In genomic region chr11:52035905-52036304, GRCm38 (mm10) we compare ENCODE assay signal across 23 mouse cellular contexts. TPM values are rescaled to one million over a fixed set of nuclear protein-coding genes. Genes with fewer than 3 reads are reported as not detected.
DNase-seq lines count a peak whose midpoint lies in the region; ATAC-seq and TF ChIP-seq lines count a peak whose summit lies in the region.
"Had no signal": no experiment of that assay in that cellular context is flagged by ENCODE, and none has a peak within 500 bp of the region (broad histone marks: within the 10 kb centered on the region; RNA-seq: fewer than 3 reads in every experiment).

No protein-coding gene starts in this region.

- DNase-seq in lung, postnatal 0 days (ENCODE audit: low spot score): peak; percentile 62
- no peak for DNase-seq in lung, postnatal 10 days
- DNase-seq in thymus, postnatal 0 days (ENCODE audit: low spot score): peak; percentile 74
- DNase-seq in heart, postnatal 14 days: no peak
- no peak for DNase-seq in adrenal gland, postnatal 10 days
- DNase-seq: adrenal gland, postnatal 25 days; B cell, adult 2 months; cerebellum, adult 11-12 months; gastrocnemius, postnatal 10 days; heart, adult 18-20 months; kidney, adult 8-10 months; kidney, postnatal 36 days; lung, embryonic 14.5 days had no signal

- no peak overlapping the region for H3K27ac ChIP-seq in lung, postnatal 0 days (ENCODE audit: low read length)
- H3K27ac ChIP-seq: forebrain, embryonic 10.5 days; heart, embryonic 13.5 days; liver, embryonic 12.5 days; macrophage; midbrain, embryonic 12.5 days; neural tube, embryonic 13.5 days had no signal

- no peak overlapping the region for H3K4me2 ChIP-seq in lung, postnatal 0 days (replicated peaks; ENCODE audit: low read depth, low read length)
- H3K4me2 ChIP-seq: heart, embryonic 13.5 days; liver, embryonic 12.5 days; lung, embryonic 14.5 days; midbrain, embryonic 12.5 days; neural tube, embryonic 13.5 days had no signal

- TF ChIP-seq CTCF in lung, postnatal 0 days (IDR thresholded peaks at IDR 0.05): no peak

- intact Hi-C loops in heart, postnatal 14 days (cut with DNase I): no loop called here

- H3K27me3 ChIP-seq in lung, postnatal 0 days (replicated peaks; ENCODE audit: insufficient read depth, low read length): no peaks in the 10 kb centered on the region
- H3K27me3 ChIP-seq: heart, embryonic 13.5 days; liver, embryonic 12.5 days; midbrain, embryonic 12.5 days; neural tube, embryonic 13.5 days; Patski had no signal

- no peaks in the 10 kb centered on the region for H3K9me3 ChIP-seq in lung, postnatal 0 days (ENCODE audit: low read length)
- H3K9me3 ChIP-seq: heart, embryonic 13.5 days; liver, embryonic 12.5 days; midbrain, embryonic 12.5 days; neural tube, embryonic 13.5 days had no signal

- no peak for TF ChIP-seq EP300 in lung, postnatal 0 days (IDR thresholded peaks at IDR 0.05)

- H3K9ac ChIP-seq in lung, postnatal 0 days (replicated peaks; ENCODE audit: low read depth): no peak overlapping the region
- H3K9ac ChIP-seq: heart, embryonic 13.5 days; liver, embryonic 12.5 days; lung, embryonic 14.5 days; midbrain, embryonic 12.5 days; neural tube, embryonic 13.5 days had no signal

- 57% methylated on average over 3 of the region's 3 CpGs for WGBS in lung, postnatal 0 days

- H3K4me1 ChIP-seq in lung, postnatal 0 days (ENCODE audit: insufficient read depth, low read depth, low read length): no peaks in the 10 kb centered on the region
- H3K4me1 ChIP-seq: forebrain, embryonic 10.5 days; liver, embryonic 12.5 days; midbrain, embryonic 12.5 days; neural tube, embryonic 13.5 days had no signal

- no peak overlapping the region for H3K4me3 ChIP-seq in lung, postnatal 0 days (ENCODE audit: low read depth, low read length)
- H3K4me3 ChIP-seq: forebrain, embryonic 10.5 days; heart, embryonic 13.5 days; liver, embryonic 12.5 days; midbrain, embryonic 12.5 days; neural tube, embryonic 13.5 days had no signal

- ATAC-seq in lung, postnatal 0 days: 0 out of 2 replicates have a peak, but pooled peaks have one; percentile 6
- ATAC-seq in granulocyte monocyte progenitor cell, adult 5-6 weeks (replicated peaks; ENCODE audit: poor library complexity, severe bottlenecking): peak; percentile 42; the same call in 1 of the 2 replicates
- ATAC-seq in monocyte, adult 5-6 weeks (replicated peaks; ENCODE audit: insufficient number of reproducible peaks, low FRiP score, low TSS enrichment, poor library complexity, severe bottlenecking): no peak
- ATAC-seq: hindbrain, embryonic 16.5 days; liver, embryonic 12.5 days; Patski had no signal

- no peaks in the 10 kb centered on the region for H3K36me3 ChIP-seq in lung, postnatal 0 days (ENCODE audit: insufficient read depth, low read length)
- H3K36me3 ChIP-seq: liver, embryonic 12.5 days had no signal

RNA-seq across cellular contexts. Expression of gene Cdkl3, which starts 31.9 kb away (rescaled TPM):
- polyA plus RNA-seq in lung, postnatal 0 days (2015; fragmentation: Nextera tagmentation; extraction: Ambion mirVana): 6.1 and 6.4 TPM in 2 replicates
- 2.5 and 5.2 TPM in 2 replicates for total RNA-seq in granulocyte monocyte progenitor cell, adult 5-6 weeks (2014; fragmentation: Nextera tagmentation)
- 3.5 and 8.1 TPM in 2 replicates for total RNA-seq in granulocyte monocyte progenitor cell, adult 5-6 weeks (2017)
- polyA plus RNA-seq in thymus, postnatal 0 days (2015; fragmentation: Nextera tagmentation; extraction: Ambion mirVana): 9.5 and 12.2 TPM in 2 replicates
- 2.7 to 7.1 TPM (median 3.7 TPM) in 3 replicates for total RNA-seq in monocyte, adult 5-6 weeks (2017)
- 1 to 10 TPM; 5.4 to 7.3 TPM for total RNA-seq in heart, postnatal 14 days (2021)
- total RNA-seq in adrenal gland, postnatal 10 days (2021): 1 to 10 TPM; 8.1 to 8.2 TPM

RNA-seq across cellular contexts. Expression of gene Ube2b, which starts 35.3 kb away (rescaled TPM):
- polyA plus RNA-seq in lung, postnatal 0 days (2015; fragmentation: Nextera tagmentation; extraction: Ambion mirVana): 276 and 280 TPM in 2 replicates
- 72.9 and 101 TPM in 2 replicates for total RNA-seq in granulocyte monocyte progenitor cell, adult 5-6 weeks (2014; fragmentation: Nextera tagmentation)
- total RNA-seq in granulocyte monocyte progenitor cell, adult 5-6 weeks (2017): 74.2 and 93.1 TPM in 2 replicates
- 287 and 292 TPM in 2 replicates for polyA plus RNA-seq in thymus, postnatal 0 days (2015; fragmentation: Nextera tagmentation; extraction: Ambion mirVana)
- 158 to 210 TPM (median 163 TPM) in 3 replicates for total RNA-seq in monocyte, adult 5-6 weeks (2017)
- total RNA-seq in heart, postnatal 14 days (2021): 100 to 1,000 TPM; 229 to 232 TPM
- total RNA-seq in adrenal gland, postnatal 10 days (2021): 100 to 1,000 TPM; 131 to 155 TPM

Comparison
In these comparisons a context has a peak if more than half of its experiments do, and no peak if none do; other contexts are left out.
1. DNase-seq: peak in lung, postnatal 0 days (single experiment) and thymus, postnatal 0 days (single experiment); none in lung, postnatal 10 days (single experiment), heart, postnatal 14 days (0 of 2) and adrenal gland, postnatal 10 days (single experiment).